Mouse (Mus musculus) neural tube, embryonic 12.5 days (tissue): ENCODE data around the gene Hdgfl3. TPM values are rescaled to one million over a fixed set of nuclear protein-coding genes. Genes with fewer than 3 reads are reported as not detected.

ENCODE experiments used
- ATAC-seq: fragments of 200-750 bp; cut with Nextera tagmentation; 2 replicates; pipeline ENCODE4 v1.8.0; 2017; ENCODE audit warnings: low read depth, mild to moderate bottlenecking, moderate TSS enrichment, moderate library complexity; ENCODE audit not compliant: low FRiP score
- H3K27ac ChIP-seq: fragments of 300-500 bp; sonication (generic); 2 replicates; pipeline ENCODE4 v1.5.1; 2016
- H3K27me3 ChIP-seq: fragments of 300-500 bp; sonication (generic); replicated peaks from 2 replicates; pipeline ENCODE4 v1.6.1; 2016; ENCODE audit warnings: mild to moderate bottlenecking
- H3K36me3 ChIP-seq: fragments of 300-500 bp; sonication (generic); 2 replicates; pipeline ENCODE4 v1.6.1; 2016; ENCODE audit warnings: mild to moderate bottlenecking
- H3K4me1 ChIP-seq: fragments of 300-500 bp; sonication (generic); 2 replicates; pipeline ENCODE4 v1.6.1; 2016
- H3K4me2 ChIP-seq: fragments of 300-500 bp; sonication (generic); replicated peaks from 2 replicates; pipeline ENCODE4 v1.6.1; 2016; ENCODE audit warnings: mild to moderate bottlenecking
- H3K4me3 ChIP-seq: fragments of 300-500 bp; sonication (generic); 2 replicates; pipeline ENCODE4 v1.5.1; 2016
- H3K9ac ChIP-seq: fragments of 300-500 bp; sonication (generic); 2 replicates; pipeline ENCODE4 v1.6.1; 2016; ENCODE audit warnings: mild to moderate bottlenecking
- H3K9me3 ChIP-seq: fragments of 300-500 bp; sonication (generic); 2 replicates; pipeline ENCODE4 v1.6.1; 2016; ENCODE audit warnings: mild to moderate bottlenecking
- WGBS: fragments of 180-500 bp; shearing (Covaris S2); methylation state at CpG from one replicate; pipeline ENCODE4 v1.1.7; 2016; 5-methylcytosine and 5-hydroxymethylcytosine counted together
- polyA plus RNA-seq: library from polyadenylated mRNA; unstranded; fragments of >200 nt; fragmentation: Nextera tagmentation; extraction: Ambion mirVana; gene quantifications from 2 replicates; pipeline ENCODE4 v1.2.1, GENCODE M21; 2016

Hdgfl3 gene
- polyA plus RNA-seq, 1 experiment from 2014 or later, result 57.1 TPM

GRCm38 (mm10) chr7:81934806-81935205 lies 533 bp upstream of the Hdgfl3 start:
- peak; percentile 39 for ATAC-seq
- no peaks in the 10 kb centered on the region for H3K36me3 ChIP-seq
- H3K9me3 ChIP-seq, result no peaks in the 10 kb centered on the region
- H3K4me1 ChIP-seq, result peaks cover 15% of the 10 kb centered on the region
- WGBS, result 2% methylated on average over 5 of the region's 5 CpGs
- no peaks in the 10 kb centered on the region for H3K27me3 ChIP-seq
- peak overlapping the region; percentile 74 for H3K4me2 ChIP-seq
- peak overlapping the region; percentile 96 for H3K27ac ChIP-seq
- H3K9ac ChIP-seq, result peak overlapping the region; percentile 98
- peak overlapping the region; percentile 92 for H3K4me3 ChIP-seq

- Histone ChIP-seq H3K4me3 (peak overlapping the region; percentile 92), H3K27me3 (no peaks in the 10 kb centered on the region), H3K27ac (peak overlapping the region; percentile 96), H3K36me3 (no peaks in the 10 kb centered on the region), H3K4me1 (peaks cover 15% of the 10 kb centered on the region), H3K4me2 (peak overlapping the region; percentile 74), H3K9me3 (no peaks in the 10 kb centered on the region), H3K9ac (peak overlapping the region; percentile 98)
- under 1% methylated on average over 102 of the region's 103 CpGs for WGBS
- ATAC-seq, result peak; percentile 77
Observed at GRCm38 (mm10) chr7:81933601-81934266, 539 bp downstream of the Hdgfl3 start.

GRCm38 (mm10) chr7:81933061-81933600 lies 1.1 kb downstream of the Hdgfl3 start:
- Histone ChIP-seq H3K4me3 (peak overlapping the region; percentile 92), H3K27me3 (no peaks in the 10 kb centered on the region), H3K36me3 (no peaks in the 10 kb centered on the region), H3K27ac (peak overlapping the region; percentile 96; the same call in 1 of the 2 replicates), H3K4me2 (peak overlapping the region; percentile 74), H3K9ac (peak overlapping the region; percentile 98), H3K4me1 (peaks cover 19% of the 10 kb centered on the region), H3K9me3 (no peaks in the 10 kb centered on the region)
- 7% methylated on average over 23 of the region's 23 CpGs for WGBS
- ATAC-seq, result peak; percentile 30

GRCm38 (mm10) chr7:81932521-81933045 lies 1.7 kb downstream of the Hdgfl3 start:
- peaks cover 19% of the 10 kb centered on the region for H3K4me1 ChIP-seq
- no peaks in the 10 kb centered on the region for H3K36me3 ChIP-seq
- peak overlapping the region; percentile 92 for H3K4me3 ChIP-seq
- H3K9ac ChIP-seq, result peak overlapping the region; percentile 98
- H3K4me2 ChIP-seq, result peak overlapping the region; percentile 74
- ATAC-seq, result no peak
- 42% methylated on average over 5 of the region's 5 CpGs for WGBS
- H3K27me3 ChIP-seq, result no peaks in the 10 kb centered on the region
- no peaks in the 10 kb centered on the region for H3K9me3 ChIP-seq
- H3K27ac ChIP-seq, result no peak overlapping the region

GRCm38 (mm10) chr7:81928998-81929397 lies 5.3 kb downstream of the Hdgfl3 start:
- peaks cover 15% of the 10 kb centered on the region for H3K4me1 ChIP-seq
- H3K27ac ChIP-seq, result no peak overlapping the region
- no peaks in the 10 kb centered on the region for H3K27me3 ChIP-seq
- H3K4me3 ChIP-seq, result no peak overlapping the region
- no peak for ATAC-seq
- WGBS, result 81% methylated on average over 7 of the region's 7 CpGs
- no peaks in the 10 kb centered on the region for H3K9me3 ChIP-seq
- H3K9ac ChIP-seq, result no peak overlapping the region
- H3K4me2 ChIP-seq, result no peak overlapping the region
- no peaks in the 10 kb centered on the region for H3K36me3 ChIP-seq

- no peak for ATAC-seq
- H3K4me3 ChIP-seq, result no peak overlapping the region
- WGBS, result 93% methylated on average over 1 of the region's 1 CpGs
- no peaks in the 10 kb centered on the region for H3K9me3 ChIP-seq
- H3K4me1 ChIP-seq, result no peaks in the 10 kb centered on the region
- no peak overlapping the region for H3K27ac ChIP-seq
- no peak overlapping the region for H3K4me2 ChIP-seq
- H3K36me3 ChIP-seq, result no peaks in the 10 kb centered on the region
- no peaks in the 10 kb centered on the region for H3K27me3 ChIP-seq
- no peak overlapping the region for H3K9ac ChIP-seq
Observed at GRCm38 (mm10) chr7:81921379-81921952, 12.8 kb downstream of the Hdgfl3 start.

- H3K4me3 ChIP-seq, result no peak overlapping the region
- H3K9me3 ChIP-seq, result no peaks in the 10 kb centered on the region
- no peak for ATAC-seq
- 80% methylated on average over 4 of the region's 4 CpGs for WGBS
- no peaks in the 10 kb centered on the region for H3K36me3 ChIP-seq
- no peaks in the 10 kb centered on the region for H3K4me1 ChIP-seq
- no peak overlapping the region for H3K27ac ChIP-seq
- no peak overlapping the region for H3K9ac ChIP-seq
- no peak overlapping the region for H3K4me2 ChIP-seq
- H3K27me3 ChIP-seq, result no peaks in the 10 kb centered on the region
Observed at GRCm38 (mm10) chr7:81920314-81920713, 14.0 kb downstream of the Hdgfl3 start.

GRCm38 (mm10) chr7:81918316-81918715 lies 16.0 kb downstream of the Hdgfl3 start:
- H3K4me1 ChIP-seq, result no peaks in the 10 kb centered on the region
- no peak overlapping the region for H3K4me2 ChIP-seq
- no peaks in the 10 kb centered on the region for H3K27me3 ChIP-seq
- H3K9me3 ChIP-seq, result no peaks in the 10 kb centered on the region
- ATAC-seq, result no peak
- H3K36me3 ChIP-seq, result no peaks in the 10 kb centered on the region
- H3K27ac ChIP-seq, result no peak overlapping the region
- H3K9ac ChIP-seq, result no peak overlapping the region
- 64% methylated on average over 5 of the region's 5 CpGs for WGBS
- H3K4me3 ChIP-seq, result no peak overlapping the region

GRCm38 (mm10) chr7:81904926-81905325 lies 29.3 kb downstream of the Hdgfl3 start:
- H3K4me1 ChIP-seq, result no peaks in the 10 kb centered on the region
- ATAC-seq, result no peak
- WGBS, result 96% methylated on average over 2 of the region's 2 CpGs

GRCm38 (mm10) chr7:81904094-81904493 lies 30.2 kb downstream of the Hdgfl3 start:
- Histone ChIP-seq H3K9me3 (no peaks in the 10 kb centered on the region), H3K27me3 (no peaks in the 10 kb centered on the region), H3K9ac (no peak overlapping the region), H3K4me2 (no peak overlapping the region), H3K4me1 (no peaks in the 10 kb centered on the region), H3K4me3 (no peak overlapping the region), H3K36me3 (peaks cover 4% of the 10 kb centered on the region), H3K27ac (no peak overlapping the region)
- ATAC-seq, result no peak
- WGBS, result 64% methylated on average over 4 of the region's 4 CpGs

More at GRCm38 (mm10) chr7:81904926-81905325, 29.3 kb downstream of the Hdgfl3 start:
- no peaks in the 10 kb centered on the region for H3K36me3 ChIP-seq
- no peak overlapping the region for H3K27ac ChIP-seq
- H3K27me3 ChIP-seq, result no peaks in the 10 kb centered on the region
- H3K4me3 ChIP-seq, result no peak overlapping the region
- H3K9ac ChIP-seq, result no peak overlapping the region
- H3K4me2 ChIP-seq, result no peak overlapping the region
- no peaks in the 10 kb centered on the region for H3K9me3 ChIP-seq

GRCm38 (mm10) chr7:81899361-81899760 lies 34.9 kb downstream of the Hdgfl3 start:
- H3K4me3 ChIP-seq, result no peak overlapping the region
- H3K27me3 ChIP-seq, result no peaks in the 10 kb centered on the region
- no peaks in the 10 kb centered on the region for H3K4me1 ChIP-seq
- 81% methylated on average over 11 of the region's 11 CpGs for WGBS
- peaks cover 7% of the 10 kb centered on the region for H3K36me3 ChIP-seq
- H3K9ac ChIP-seq, result no peak overlapping the region
- no peak overlapping the region for H3K4me2 ChIP-seq
- H3K9me3 ChIP-seq, result no peaks in the 10 kb centered on the region
- ATAC-seq, result no peak
- no peak overlapping the region for H3K27ac ChIP-seq

- H3K4me3 ChIP-seq, result no peak overlapping the region
- no peak overlapping the region for H3K27ac ChIP-seq
- H3K27me3 ChIP-seq, result no peaks in the 10 kb centered on the region
- peaks cover 3% of the 10 kb centered on the region; the same call in 1 of the 2 replicates for H3K36me3 ChIP-seq
- no peak overlapping the region for H3K9ac ChIP-seq
- ATAC-seq, result no peak
- H3K4me1 ChIP-seq, result no peaks in the 10 kb centered on the region
- no peaks in the 10 kb centered on the region for H3K9me3 ChIP-seq
- no peak overlapping the region for H3K4me2 ChIP-seq
- WGBS, result 59% methylated on average over 4 of the region's 4 CpGs
Observed at GRCm38 (mm10) chr7:81885128-81885527, 49.1 kb downstream of the Hdgfl3 start.
